Mouse (Mus musculus) lung, adult 2 months (tissue): ENCODE measurements around the gene Tpsb2. TPM values are rescaled to one million over a fixed set of nuclear protein-coding genes. Genes with fewer than 3 reads are reported as not detected.

Experiments used
- DNase-seq: peaks from one replicate; pipeline ENCODE4 v3.0.0; 2022
- H3K4me1 ChIP-seq: fragments of 200-500 bp; 2 replicates; pipeline ENCODE4 v1.6.1; 2011; ENCODE audit warnings: low read length; ENCODE audit not compliant: control insufficient read depth, insufficient read depth
- H3K4me3 ChIP-seq: fragments of 200-500 bp; replicated peaks from 2 replicates; pipeline ENCODE3; 2011; ENCODE audit warnings: low read depth, mild to moderate bottlenecking, control low read depth, low read length; ENCODE audit errors: extremely low read depth
- CTCF ChIP-seq: fragments of 200-500 bp; IDR thresholded peaks from 2 replicates; pipeline ENCODE4 v1.5.1; 2011; ENCODE audit warnings: mild to moderate bottlenecking, low read length, control low read depth; ENCODE audit not compliant: insufficient read depth
- POLR2A ChIP-seq: fragments of 200-500 bp; IDR thresholded peaks from 2 replicates; pipeline ENCODE4 v1.6.1; 2011; ENCODE audit warnings: low read depth, mild to moderate bottlenecking, control low read depth, low read length, borderline replicate concordance; ENCODE audit errors: extremely low read depth
- WGBS: fragments of 180-500 bp; shearing (Covaris S2); methylation state at CpG from one replicate; pipeline ENCODE4 v1.1.7; 2018; 5-methylcytosine and 5-hydroxymethylcytosine counted together
- polyA plus RNA-seq: library from polyadenylated mRNA; depleted of rRNA; stranded (reverse); fragments of >200 nt; gene quantifications from 2 replicates; pipeline ENCODE4 v1.2.3, GENCODE M21; 2012

Gene Tpsb2
- polyA plus RNA-seq, 1 experiment, result 6.5 TPM

DNA sequence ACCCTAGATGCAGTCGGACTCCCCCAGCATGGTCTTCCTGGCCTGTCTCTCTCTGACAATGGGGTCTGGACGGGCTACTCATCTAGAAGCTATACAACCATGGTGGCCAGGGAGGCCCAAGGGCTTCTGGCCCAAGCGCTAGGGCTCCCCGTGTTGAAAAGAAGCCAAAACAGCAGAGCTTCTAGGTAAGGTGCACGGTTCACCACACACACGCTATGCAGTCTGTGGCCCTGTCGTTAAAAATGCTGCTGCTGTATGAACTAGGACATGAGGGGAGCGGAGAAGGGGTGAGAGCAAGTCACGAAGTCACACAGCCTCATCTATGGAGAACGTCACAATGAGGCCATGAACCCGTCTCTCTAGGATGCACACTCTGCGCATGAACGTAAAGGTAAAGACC, 36.1 kb downstream of the Tpsb2 start:
- DNase-seq, result no peak
- Histone ChIP-seq H3K4me1 (no peaks in the 10 kb centered on the region), H3K4me3 (no peak overlapping the region)
- WGBS, result 81% methylated on average over 13 of the region's 13 CpGs
- TF ChIP-seq CTCF (no peak), POLR2A (no peak)

DNA sequence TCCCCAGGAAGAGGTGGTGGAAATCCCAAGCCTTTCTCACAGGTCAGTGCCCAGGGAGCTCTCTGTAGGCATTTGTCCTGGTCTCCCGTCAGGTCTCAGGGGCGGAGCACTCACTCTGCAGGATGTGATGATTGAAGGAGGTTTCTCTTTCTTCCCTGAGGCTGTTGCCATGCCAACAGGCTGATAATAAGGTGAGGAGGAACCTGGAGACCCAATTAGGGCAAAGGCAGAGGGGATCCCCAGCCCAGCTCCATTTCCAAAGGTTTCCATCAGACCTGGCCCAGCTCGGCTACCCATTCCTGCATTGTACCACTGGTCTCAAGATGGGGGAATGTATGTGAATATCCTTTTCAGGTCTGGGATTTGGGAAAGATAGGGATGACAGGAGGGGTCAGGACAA, 38.1 kb downstream of the Tpsb2 start:
- TF ChIP-seq CTCF, result no peak
- no peak for TF ChIP-seq POLR2A
- Histone ChIP-seq H3K4me3 (no peak overlapping the region), H3K4me1 (no peaks in the 10 kb centered on the region)
- DNase-seq, result no peak
- WGBS, result 35% methylated on average over 3 of the region's 3 CpGs

DNA sequence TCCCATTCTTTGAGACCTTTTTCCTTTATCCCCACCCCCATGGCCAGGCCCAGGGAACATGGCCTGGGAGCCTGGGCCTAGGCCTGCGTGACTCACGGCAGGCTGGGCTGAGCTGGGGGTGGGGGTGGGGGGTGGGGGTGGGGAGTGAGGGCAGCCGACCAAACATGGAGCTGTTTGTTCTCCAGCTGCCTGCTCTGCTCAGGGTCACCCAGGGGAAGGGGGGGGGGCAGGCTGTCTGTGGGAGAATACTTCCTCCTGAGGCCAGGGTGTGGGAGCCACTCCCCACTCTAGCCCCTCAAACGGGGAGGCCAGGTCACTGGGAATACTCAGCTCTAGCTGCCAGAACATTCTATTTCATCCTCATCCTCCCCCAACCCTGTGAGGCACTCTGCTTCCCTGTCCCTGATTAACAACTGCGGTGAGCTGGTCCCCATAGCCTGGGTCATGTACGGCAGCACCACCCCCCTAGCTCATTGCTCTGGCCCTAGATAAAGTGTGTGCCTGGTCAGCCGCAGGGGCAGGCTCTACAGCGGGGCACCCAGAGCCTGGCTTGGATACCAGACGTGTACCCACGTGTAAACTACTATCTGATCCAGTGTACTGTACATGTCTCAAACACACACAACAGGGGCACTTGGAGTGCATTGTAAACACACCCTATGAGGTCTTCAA, 39.3 kb downstream of the Tpsb2 start:
- no peaks in the 10 kb centered on the region for H3K4me1 ChIP-seq
- no peak overlapping the region for H3K4me3 ChIP-seq
- DNase-seq, result no peak
- 10% methylated on average over 10 of the region's 10 CpGs for WGBS
- TF ChIP-seq POLR2A (no peak), CTCF (no peak)

DNA sequence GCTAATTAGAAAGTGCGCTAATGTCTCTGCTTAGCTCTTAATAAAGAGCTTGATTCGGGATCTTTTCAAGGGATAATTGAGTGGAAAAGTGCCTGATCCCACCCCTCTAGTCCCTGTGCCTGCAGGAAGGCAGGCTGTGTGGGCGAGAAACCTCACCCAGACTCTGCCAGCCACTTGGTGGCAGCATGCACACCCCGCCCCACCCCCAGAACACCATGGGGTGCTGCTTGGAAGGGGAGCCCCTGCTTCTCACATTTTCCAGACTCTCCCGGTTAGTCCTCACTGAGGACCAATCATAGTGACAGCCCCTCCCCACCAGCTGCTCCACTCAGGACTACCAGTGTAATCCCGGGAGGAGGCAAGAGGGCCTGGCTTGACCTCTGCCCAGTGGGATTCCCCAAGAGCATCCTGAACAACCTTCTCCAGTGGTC, 39.9 kb downstream of the Tpsb2 start:
- no peak for DNase-seq
- TF ChIP-seq CTCF (no peak), POLR2A (no peak)
- 30% methylated on average over 6 of the region's 6 CpGs for whole genome bisulfite sequencing
- no peaks in the 10 kb centered on the region for H3K4me1 ChIP-seq
- no peak overlapping the region for H3K4me3 ChIP-seq

DNA sequence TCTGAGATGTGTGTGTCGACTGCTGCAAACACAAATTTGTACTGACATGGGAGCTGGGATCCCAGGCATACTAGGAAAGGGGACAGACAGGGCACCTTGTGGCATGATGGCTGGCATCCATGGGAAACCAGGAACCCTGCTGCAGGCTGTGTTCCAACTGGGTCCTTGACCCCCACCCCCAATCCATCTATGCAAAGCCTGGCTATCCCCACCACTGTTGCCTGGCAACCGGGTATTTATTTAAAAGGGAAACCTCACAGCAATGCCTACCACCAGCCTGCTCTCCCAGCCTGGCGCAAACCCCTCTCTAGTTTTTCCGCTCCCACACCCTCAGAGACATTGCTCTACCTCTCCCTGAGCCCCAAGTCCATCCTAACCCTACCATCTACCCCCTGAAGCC, 41.2 kb downstream of the Tpsb2 start:
- DNase-seq, result no peak
- 71% methylated on average over 4 of the region's 4 CpGs for WGBS
- Histone ChIP-seq H3K4me3 (no peak overlapping the region), H3K4me1 (no peaks in the 10 kb centered on the region)
- no peak for TF ChIP-seq CTCF
- no peak for TF ChIP-seq POLR2A

DNA sequence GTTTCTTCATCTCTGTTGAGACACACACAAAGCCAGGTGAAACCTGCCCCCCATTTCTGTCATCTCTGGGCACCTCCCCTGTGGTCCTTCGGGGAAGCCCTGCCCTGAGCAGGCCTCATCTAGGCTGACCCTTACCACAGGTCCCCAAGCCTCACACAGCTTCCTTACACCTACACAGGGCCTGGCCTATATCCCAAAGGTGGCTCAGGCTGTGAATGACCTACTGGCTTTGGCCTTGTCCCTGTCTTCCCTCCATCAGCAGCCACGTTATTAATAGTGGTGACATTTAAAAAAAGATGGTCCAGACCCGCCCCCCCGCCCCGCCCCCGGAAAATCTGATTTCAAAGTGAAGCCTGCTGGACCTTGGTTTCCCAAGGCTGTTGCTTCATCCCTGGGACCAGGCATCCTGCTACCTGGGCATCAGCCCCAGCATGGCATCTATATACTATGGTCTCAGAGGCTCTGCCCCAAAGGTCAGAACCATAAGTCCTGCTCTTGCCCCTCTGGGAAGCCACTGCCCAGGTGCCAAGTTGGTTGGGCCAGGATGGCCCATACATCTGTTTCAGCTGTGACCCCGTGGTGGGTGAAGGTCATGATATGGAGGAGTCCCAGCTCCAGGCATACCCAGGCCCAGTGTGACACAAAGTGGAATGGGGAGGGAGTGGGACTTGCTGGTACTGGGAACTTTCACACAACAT, 42.3 kb downstream of the Tpsb2 start:
- H3K4me1 ChIP-seq, result no peaks in the 10 kb centered on the region
- H3K4me3 ChIP-seq, result no peak overlapping the region
- TF ChIP-seq CTCF (no peak), POLR2A (no peak)
- DNase-seq, result no peak
- WGBS, result 83% methylated on average over 7 of the region's 7 CpGs

DNA sequence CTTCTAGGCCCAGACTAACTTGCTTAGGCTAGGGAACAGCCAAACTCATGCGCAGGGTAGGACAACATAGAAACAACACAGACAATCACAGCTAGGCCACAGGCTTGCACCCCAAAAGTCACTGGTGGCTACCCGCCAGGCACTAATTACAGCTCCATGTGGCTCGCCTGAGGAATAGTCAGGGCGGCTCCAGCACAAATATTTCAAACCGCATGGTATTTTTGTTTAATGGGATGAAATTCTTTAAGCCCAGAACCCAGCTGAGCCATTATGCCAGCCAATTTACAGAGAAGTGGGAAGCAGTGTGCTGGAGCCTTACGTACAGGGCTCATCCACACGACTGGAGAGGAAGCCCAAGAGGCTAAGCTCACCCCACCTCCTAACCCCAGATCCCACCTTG, 43.5 kb downstream of the Tpsb2 start:
- no peak for DNase-seq
- Histone ChIP-seq H3K4me1 (no peaks in the 10 kb centered on the region), H3K4me3 (no peak overlapping the region)
- TF ChIP-seq CTCF (no peak), POLR2A (no peak)
- WGBS, result 85% methylated on average over 7 of the region's 7 CpGs

DNA sequence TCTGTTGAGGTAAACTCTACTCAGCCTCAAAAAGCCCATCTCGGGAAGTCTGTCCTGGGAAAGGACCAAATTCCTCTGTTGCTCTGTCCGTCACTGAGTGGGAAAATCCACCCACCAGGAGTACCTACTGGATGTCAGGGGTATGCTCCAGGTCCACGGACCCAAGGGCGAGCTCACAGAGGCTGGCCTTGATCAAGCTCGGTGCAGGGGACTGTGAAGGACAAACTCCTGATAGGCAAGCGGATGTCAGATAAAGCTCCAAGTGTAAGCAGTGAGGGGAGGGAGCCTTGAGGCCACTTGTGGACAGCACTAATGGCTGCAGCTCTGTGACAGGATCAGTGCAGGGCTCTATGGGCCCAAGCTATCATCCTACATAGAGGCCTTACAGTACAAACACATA, 44.1 kb downstream of the Tpsb2 start:
- no peaks in the 10 kb centered on the region for H3K4me1 ChIP-seq
- 69% methylated on average over 6 of the region's 6 CpGs for WGBS
- TF ChIP-seq POLR2A, result no peak
- TF ChIP-seq CTCF, result no peak
- no peak for DNase-seq
- H3K4me3 ChIP-seq, result no peak overlapping the region

DNA sequence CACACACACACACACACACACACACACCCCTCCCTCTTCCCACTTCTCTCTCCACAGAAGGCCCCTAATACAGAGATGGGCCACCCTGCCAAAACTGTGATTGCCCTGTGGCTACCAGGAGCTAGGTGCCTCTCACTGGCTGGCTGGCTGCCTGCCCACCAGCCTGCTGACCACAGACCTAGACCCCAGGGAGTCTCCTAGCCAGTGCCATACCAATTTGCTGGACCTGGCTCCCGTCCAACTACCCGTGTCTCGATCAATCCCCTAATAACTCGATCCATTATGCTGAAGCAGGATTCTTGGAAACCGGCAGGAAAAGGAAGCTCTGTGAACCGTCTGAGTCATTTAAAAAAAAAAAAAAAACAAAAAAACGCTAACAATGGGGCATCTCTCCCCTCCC, 44.7 kb downstream of the Tpsb2 start:
- no peak for TF ChIP-seq POLR2A
- TF ChIP-seq CTCF, result no peak
- WGBS, result 20% methylated on average over 7 of the region's 7 CpGs
- DNase-seq, result no peak
- Histone ChIP-seq H3K4me3 (no peak overlapping the region), H3K4me1 (no peaks in the 10 kb centered on the region)

DNA sequence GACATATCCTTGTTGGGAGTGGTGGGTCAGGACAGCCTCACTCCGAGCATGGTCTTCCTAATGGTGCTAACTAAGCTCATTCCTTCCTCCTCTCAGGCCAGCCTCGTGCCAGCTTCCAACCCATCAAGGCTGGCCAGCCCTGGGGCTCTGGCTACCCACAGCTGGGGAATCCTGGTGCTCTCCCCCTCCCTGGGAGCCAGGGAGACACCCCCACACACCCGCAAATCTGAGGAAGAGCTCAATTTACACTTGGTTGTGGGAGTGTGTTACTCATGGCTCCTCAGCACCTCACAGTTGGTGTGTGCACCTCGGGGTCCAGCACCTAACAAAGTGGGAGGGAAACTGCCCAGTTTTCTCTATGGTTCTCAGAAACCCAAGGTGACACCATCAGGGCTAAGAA, 45.1 kb downstream of the Tpsb2 start:
- Histone ChIP-seq H3K4me1 (no peaks in the 10 kb centered on the region), H3K4me3 (no peak overlapping the region)
- 31% methylated on average over 4 of the region's 4 CpGs for WGBS
- no peak for DNase-seq
- TF ChIP-seq POLR2A (no peak), CTCF (no peak)

DNA sequence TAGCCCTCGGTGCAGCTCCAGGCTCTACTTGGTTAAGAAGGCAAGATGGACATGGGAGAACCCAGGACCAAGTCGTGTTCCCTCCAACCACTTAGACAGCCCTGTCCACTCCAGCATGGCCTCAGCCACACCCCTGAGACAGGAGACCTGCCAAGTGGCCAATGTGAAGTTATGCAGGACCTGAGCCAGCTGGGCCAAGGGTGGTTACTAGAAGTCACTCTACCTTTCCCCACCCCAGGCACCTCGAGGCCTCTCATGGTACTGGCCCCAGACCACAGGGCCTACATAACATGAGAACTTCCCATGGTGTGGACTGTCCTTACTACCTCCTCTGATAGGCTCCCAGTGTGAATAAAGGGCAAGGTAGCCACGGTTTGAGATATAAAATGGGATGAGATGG, 48.1 kb downstream of the Tpsb2 start:
- TF ChIP-seq POLR2A (no peak), CTCF (no peak)
- WGBS, result 49% methylated on average over 4 of the region's 4 CpGs
- H3K4me1 ChIP-seq, result no peaks in the 10 kb centered on the region
- no peak overlapping the region for H3K4me3 ChIP-seq
- peak; percentile 6 for DNase-seq
